Mouse (Mus musculus) small intestine, adult 2 months (tissue): Measurements from ENCODE around the gene Ctnnbl1. TPM values are rescaled to one million over a fixed set of nuclear protein-coding genes. Genes with fewer than 3 reads are reported as not detected.

ENCODE experiments used
- H3K27ac ChIP-seq: fragments of 200-500 bp; 2 replicates; pipeline ENCODE4 v1.5.1; 2012; ENCODE audit warnings: low read depth, low read length, control low read depth, inconsistent platforms; ENCODE audit not compliant: insufficient read depth
- H3K27me3 ChIP-seq: fragments of 200-500 bp; 2 replicates; pipeline ENCODE4 v1.6.1; 2012; ENCODE audit warnings: mild to moderate bottlenecking, moderate library complexity, low read length, inconsistent platforms; ENCODE audit not compliant: control insufficient read depth, insufficient read depth
- H3K36me3 ChIP-seq: fragments of 200-500 bp; 2 replicates; pipeline ENCODE4 v1.6.1; 2012; ENCODE audit warnings: mild to moderate bottlenecking, low read length, control low read depth, inconsistent platforms; ENCODE audit not compliant: control insufficient read depth, insufficient read depth
- H3K4me1 ChIP-seq: fragments of 200-500 bp; 2 replicates; pipeline ENCODE4 v1.6.1; 2012; ENCODE audit warnings: low read length, inconsistent platforms, mixed read lengths; ENCODE audit not compliant: control insufficient read depth, insufficient read depth, insufficient read length
- H3K4me3 ChIP-seq: fragments of 200-500 bp; 2 replicates; pipeline ENCODE4 v1.5.1; 2012; ENCODE audit warnings: low read depth, mild to moderate bottlenecking, control low read depth, inconsistent platforms, low read length, moderate library complexity
- CTCF ChIP-seq: fragments of 200-500 bp; IDR thresholded peaks from 2 replicates; pipeline ENCODE4 v1.5.1; 2012; ENCODE audit warnings: low read depth, mild to moderate bottlenecking, control low read depth, inconsistent platforms, low read length, moderate library complexity, mixed read lengths; ENCODE audit not compliant: insufficient replicate concordance, insufficient read length; ENCODE audit errors: extremely low read depth
- POLR2A ChIP-seq: fragments of 200-500 bp; IDR thresholded peaks from 2 replicates; pipeline ENCODE4 v1.6.1; 2012; ENCODE audit warnings: low read depth, mild to moderate bottlenecking, control low read depth, inconsistent platforms, low read length, moderate library complexity
- WGBS: fragments of 180-500 bp; shearing (Covaris S2); methylation state at CpG from one replicate; pipeline ENCODE4 v1.1.7; 2018; 5-methylcytosine and 5-hydroxymethylcytosine counted together
- polyA plus RNA-seq: library from polyadenylated mRNA; depleted of rRNA; stranded (reverse); fragments of >200 nt; gene quantifications from 2 replicates; pipeline ENCODE4 v1.2.3, GENCODE M21; 2012

Gene Ctnnbl1
- polyA plus RNA-seq, 1 experiment, result 17.2 TPM

DNA sequence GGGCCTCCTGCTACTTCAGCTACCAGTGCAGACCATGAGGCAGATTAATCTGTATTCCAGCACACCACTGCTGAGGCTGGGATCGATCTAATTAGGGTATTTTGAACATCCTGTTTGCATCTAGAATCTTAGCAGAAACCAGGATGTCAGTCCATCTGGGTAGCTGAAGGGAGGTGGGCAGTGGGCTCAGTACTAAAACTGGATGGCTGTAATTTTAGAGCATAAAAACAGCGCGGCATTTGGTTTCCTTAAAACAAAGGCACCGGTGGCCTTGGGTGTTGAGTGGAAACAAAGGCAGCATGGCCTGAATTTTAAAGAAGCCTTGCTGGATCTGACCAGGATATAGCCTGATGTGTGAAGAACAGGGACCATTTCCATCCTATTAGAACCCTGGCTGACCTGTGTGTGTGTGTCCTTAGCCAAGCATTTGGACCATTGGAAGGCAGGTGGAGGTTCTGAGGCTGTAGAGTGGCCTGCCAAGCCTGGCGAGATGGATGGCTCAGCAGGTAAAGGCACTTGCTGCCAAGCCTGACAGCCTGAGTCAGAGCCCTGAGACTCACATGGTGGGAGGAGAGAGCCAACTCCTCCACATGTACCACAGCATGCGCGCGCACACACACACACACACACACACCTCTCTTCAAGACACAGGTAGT lies 122.0 kb downstream of the Ctnnbl1 start:
- no peak overlapping the region for H3K27ac ChIP-seq
- no peak for TF ChIP-seq CTCF
- TF ChIP-seq POLR2A, result no peak
- no peaks in the 10 kb centered on the region for H3K27me3 ChIP-seq
- no peaks in the 10 kb centered on the region for H3K36me3 ChIP-seq
- no peak overlapping the region for H3K4me3 ChIP-seq
- 91% methylated on average over 8 of the region's 8 CpGs for WGBS
- no peaks in the 10 kb centered on the region for H3K4me1 ChIP-seq

DNA sequence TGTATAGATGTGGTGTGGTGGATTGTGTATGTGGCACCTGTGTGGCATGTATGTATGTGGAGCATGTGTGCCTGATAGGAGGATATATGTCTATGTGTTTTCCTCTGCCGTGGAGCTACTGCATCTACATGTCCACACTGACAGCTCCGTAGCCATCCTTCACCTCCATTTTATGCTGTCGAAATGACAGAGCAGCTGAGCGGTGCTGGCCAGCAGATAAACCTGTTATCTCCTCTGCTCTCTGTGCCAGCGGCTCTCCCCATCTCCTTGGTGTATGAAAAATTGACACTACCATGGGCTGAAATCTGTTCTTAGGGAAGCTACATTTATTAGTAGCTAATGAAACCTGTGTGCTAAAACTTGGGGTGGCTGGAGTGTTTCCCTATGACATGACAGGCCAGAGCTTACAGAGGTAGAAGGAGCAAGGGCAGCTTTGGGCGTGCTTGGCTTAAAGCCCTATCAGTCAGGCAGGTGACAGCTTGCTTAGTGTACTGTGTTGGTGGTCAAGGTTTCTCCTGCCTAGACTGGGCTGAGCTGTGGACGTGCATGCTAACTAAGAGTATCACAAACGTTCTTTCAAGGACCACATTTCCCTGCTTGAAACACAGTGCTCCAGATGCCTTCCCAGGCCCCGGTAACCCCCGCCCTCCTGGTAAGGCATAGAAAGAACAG lies 124.2 kb downstream of the Ctnnbl1 start:
- whole genome bisulfite sequencing, result 78% methylated on average over 10 of the region's 10 CpGs
- Histone ChIP-seq H3K4me1 (no peaks in the 10 kb centered on the region), H3K27ac (no peak overlapping the region), H3K27me3 (no peaks in the 10 kb centered on the region), H3K36me3 (no peaks in the 10 kb centered on the region), H3K4me3 (no peak overlapping the region)
- TF ChIP-seq POLR2A, result no peak
- TF ChIP-seq CTCF, result no peak

DNA sequence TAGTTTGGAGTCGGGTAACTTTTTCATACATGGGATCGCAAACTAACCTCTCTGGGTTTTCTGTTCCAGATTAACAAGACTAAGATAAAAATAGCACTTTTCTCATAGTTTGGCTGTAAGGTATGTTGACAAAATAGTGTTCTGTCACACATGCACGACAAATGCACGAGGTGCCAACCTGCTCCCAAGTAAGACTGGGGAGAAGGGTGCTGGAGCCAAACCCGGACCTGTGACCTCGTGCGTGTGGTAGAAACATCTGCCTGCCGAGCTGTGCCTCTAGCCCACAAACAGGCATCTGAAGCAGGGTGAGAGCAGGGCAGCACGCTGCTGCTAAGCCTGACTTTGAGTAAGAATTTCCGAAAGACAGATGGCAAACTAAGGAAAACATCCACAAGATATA lies 125.1 kb downstream of the Ctnnbl1 start:
- WGBS, result 84% methylated on average over 10 of the region's 10 CpGs
- H3K4me1 ChIP-seq, result no peaks in the 10 kb centered on the region
- no peaks in the 10 kb centered on the region for H3K36me3 ChIP-seq
- H3K27ac ChIP-seq, result no peak overlapping the region
- no peak overlapping the region for H3K4me3 ChIP-seq
- H3K27me3 ChIP-seq, result no peaks in the 10 kb centered on the region
- TF ChIP-seq POLR2A (no peak), CTCF (no peak)

DNA sequence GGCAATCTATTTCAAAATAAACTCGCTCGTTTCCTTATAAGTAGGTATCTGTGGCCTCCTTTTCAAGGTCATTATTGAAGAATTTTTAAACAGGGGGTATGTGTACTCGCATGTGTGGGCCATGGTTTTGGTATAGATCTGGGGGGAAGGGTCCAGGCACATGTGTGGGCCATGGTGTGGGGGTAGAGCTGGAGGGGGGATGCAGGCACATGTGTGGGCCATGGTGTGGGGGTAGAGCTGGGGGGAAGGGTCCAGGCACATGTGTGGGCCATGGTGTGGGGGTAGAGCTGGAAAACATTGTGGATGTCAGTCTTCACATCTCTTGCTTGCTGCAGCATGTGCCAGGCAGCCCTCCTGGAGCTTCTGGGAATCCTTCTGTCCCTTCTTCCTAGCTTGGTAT lies 129.9 kb downstream of the Ctnnbl1 start:
- H3K4me1 ChIP-seq, result no peaks in the 10 kb centered on the region
- no peaks in the 10 kb centered on the region for H3K27me3 ChIP-seq
- TF ChIP-seq POLR2A, result no peak
- no peak for TF ChIP-seq CTCF
- H3K36me3 ChIP-seq, result 0 out of 2 replicates have a peak, but pooled peaks cover 5% of the 10 kb centered on the region
- H3K4me3 ChIP-seq, result no peak overlapping the region
- WGBS, result 62% methylated on average over 3 of the region's 3 CpGs
- H3K27ac ChIP-seq, result no peak overlapping the region

DNA sequence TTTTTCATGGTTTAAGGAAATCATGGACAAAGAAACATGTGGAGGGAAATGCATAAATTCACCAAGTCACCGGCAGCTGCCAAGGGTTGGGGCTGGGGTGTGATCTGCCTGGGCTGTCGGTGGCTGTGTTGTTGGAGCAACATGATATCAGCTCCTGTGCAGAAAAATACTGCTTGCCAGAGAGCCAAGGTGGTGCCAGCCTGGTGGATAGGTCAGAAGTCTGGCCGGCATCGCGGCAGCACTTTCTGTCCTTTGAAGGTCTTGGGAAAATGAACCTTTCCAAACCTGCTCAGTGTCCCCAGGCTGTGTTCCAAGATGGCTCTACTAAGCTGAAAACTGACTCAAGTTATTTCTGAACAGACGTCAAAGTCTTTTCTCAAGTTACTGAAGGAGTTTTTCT lies 133.0 kb downstream of the Ctnnbl1 start:
- Histone ChIP-seq H3K27ac (no peak overlapping the region), H3K4me3 (no peak overlapping the region), H3K4me1 (no peaks in the 10 kb centered on the region), H3K27me3 (no peaks in the 10 kb centered on the region), H3K36me3 (peaks cover 5% of the 10 kb centered on the region; the same call in 1 of the 2 replicates)
- 89% methylated on average over 6 of the region's 6 CpGs for WGBS
- TF ChIP-seq POLR2A, result no peak
- TF ChIP-seq CTCF, result no peak

DNA sequence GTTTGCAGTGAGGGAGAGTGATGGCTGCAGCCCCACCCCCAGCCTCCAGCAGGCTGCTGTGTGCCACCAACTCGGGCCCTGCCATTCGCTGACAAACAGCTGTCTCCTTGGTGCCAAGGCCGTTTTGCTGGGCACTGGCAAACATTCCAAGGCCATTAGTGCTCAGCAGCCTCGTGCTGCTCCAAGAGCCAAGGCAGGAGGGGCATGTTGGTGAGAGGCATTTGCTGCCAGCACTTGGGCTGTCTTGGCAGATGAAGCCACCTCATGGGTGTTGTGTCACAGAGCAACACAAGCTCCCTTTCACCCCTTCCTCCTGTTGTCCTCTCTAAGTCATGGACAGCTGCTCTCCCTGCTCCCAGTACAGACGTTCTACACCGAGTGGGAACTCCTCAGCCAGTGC lies 136.0 kb downstream of the Ctnnbl1 start:
- 53% methylated on average over 6 of the region's 6 CpGs for WGBS
- no peaks in the 10 kb centered on the region for H3K4me1 ChIP-seq
- peaks cover 5% of the 10 kb centered on the region; the same call in 1 of the 2 replicates for H3K36me3 ChIP-seq
- H3K27ac ChIP-seq, result no peak overlapping the region
- H3K27me3 ChIP-seq, result no peaks in the 10 kb centered on the region
- H3K4me3 ChIP-seq, result no peak overlapping the region
- TF ChIP-seq CTCF (no peak), POLR2A (no peak)

DNA sequence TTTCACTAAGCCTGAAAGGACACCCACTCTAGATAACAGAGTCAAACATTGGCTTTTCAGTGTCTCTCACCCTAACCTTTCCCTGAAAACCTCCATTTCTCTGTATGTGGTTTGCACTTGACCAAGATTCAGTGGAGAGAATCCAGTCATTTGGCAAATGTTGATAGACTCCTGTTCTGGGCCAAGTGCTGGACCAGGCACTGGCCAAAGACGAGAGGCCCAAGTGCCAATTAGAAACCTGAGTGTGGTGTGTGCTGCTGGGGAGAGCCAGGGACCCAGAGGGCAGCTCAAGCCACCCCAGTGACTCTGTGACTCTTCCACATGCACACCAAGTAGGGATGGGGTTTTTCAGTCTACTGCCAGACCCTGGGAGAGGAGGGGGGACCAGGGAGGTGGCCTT lies 136.5 kb downstream of the Ctnnbl1 start:
- 91% methylated on average over 1 of the region's 1 CpGs for WGBS
- TF ChIP-seq POLR2A, result no peak
- no peak for TF ChIP-seq CTCF
- H3K27me3 ChIP-seq, result no peaks in the 10 kb centered on the region
- peaks cover 5% of the 10 kb centered on the region; the same call in 1 of the 2 replicates for H3K36me3 ChIP-seq
- H3K4me1 ChIP-seq, result no peaks in the 10 kb centered on the region
- no peak overlapping the region for H3K4me3 ChIP-seq
- no peak overlapping the region for H3K27ac ChIP-seq

DNA sequence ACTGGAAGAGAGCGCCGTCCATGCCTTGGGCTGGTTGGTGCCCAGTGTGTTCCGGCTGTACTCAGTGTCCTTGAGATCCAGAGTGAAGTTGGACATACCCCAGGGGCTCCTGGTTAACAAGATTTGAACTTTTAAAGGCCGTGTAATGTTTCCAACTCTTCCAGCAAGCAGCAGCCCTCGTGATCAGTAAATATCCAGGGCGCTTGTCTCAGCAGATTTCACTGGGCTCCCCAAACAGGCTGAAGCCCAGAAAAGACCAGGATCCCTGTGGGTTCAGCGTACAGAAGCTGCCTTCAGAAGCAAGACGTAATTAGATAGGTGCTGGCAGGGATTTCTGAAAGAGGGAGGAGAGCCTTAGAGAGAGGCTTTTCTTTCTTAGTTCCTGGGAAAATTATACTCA lies 137.9 kb downstream of the Ctnnbl1 start:
- WGBS, result 85% methylated on average over 8 of the region's 8 CpGs
- Histone ChIP-seq H3K36me3 (peaks cover 5% of the 10 kb centered on the region; the same call in 1 of the 2 replicates), H3K4me1 (no peaks in the 10 kb centered on the region), H3K27me3 (no peaks in the 10 kb centered on the region), H3K4me3 (no peak overlapping the region), H3K27ac (no peak overlapping the region)
- TF ChIP-seq CTCF (no peak), POLR2A (no peak)
